Mouse (Mus musculus) brain, embryonic 14.5 days (tissue): ENCODE data around the gene Cxcr5.

Source experiments
- CTCF ChIP-seq: fragments of 200-500 bp; IDR thresholded peaks from 2 replicates; pipeline ENCODE4 v1.5.1; 2012; ENCODE audit warnings: inconsistent platforms, mild to moderate bottlenecking, moderate library complexity, borderline replicate concordance; ENCODE audit not compliant: insufficient read depth, insufficient read length; ENCODE audit errors: extremely low read depth
- POLR2A ChIP-seq: fragments of 200-500 bp; IDR thresholded peaks from 2 replicates; pipeline ENCODE4 v1.6.1; 2012; ENCODE audit warnings: mild to moderate bottlenecking, inconsistent platforms, borderline replicate concordance; ENCODE audit not compliant: poor library complexity, insufficient read depth, insufficient read length, severe bottlenecking; ENCODE audit errors: extremely low read depth

- TF ChIP-seq CTCF (no peak), POLR2A (no peak)
Observed at GRCm38 (mm10) chr9:44525589-44525988, 36.1 kb downstream of the Cxcr5 start.
